Mouse (Mus musculus) cerebellum, adult 2 months (tissue): ENCODE data around the gene Usp1.
"Not testable (repeated sequence)": the region's sequence is repeated elsewhere in the genome, so short reads cannot be mapped to it uniquely, and the experiment has no call there.

ENCODE experiments used
- CTCF ChIP-seq: fragments of 200-500 bp; IDR thresholded peaks from 2 replicates; pipeline ENCODE4 v1.5.1; 2011; ENCODE audit warnings: low read depth, mild to moderate bottlenecking, control low read depth, low read length, moderate library complexity, borderline replicate concordance; ENCODE audit not compliant: insufficient read depth
- POLR2A ChIP-seq: fragments of 200-500 bp; IDR thresholded peaks from 2 replicates; pipeline ENCODE4 v1.6.1; 2011; ENCODE audit warnings: low read length, control low read depth, borderline replicate concordance; ENCODE audit not compliant: insufficient read depth

DNA sequence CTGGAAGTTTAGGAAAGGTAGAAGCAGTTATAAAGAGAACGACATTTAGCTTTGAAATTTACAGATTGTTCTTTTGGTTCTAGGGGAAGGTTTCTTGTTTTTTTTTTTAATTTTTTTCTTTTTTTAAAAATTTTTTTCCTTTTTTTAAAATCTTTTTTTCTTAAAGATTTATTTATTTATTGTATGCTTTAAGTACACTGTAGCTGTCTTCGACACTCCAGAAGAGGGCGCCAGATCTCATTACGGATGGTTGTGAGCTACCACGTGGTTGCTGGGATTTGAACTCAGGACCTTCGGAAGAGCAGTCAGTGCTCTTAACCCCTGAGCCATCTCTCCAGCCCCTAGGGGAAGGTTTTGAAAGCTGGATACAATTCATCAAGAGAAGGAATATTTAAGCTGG lies 14.6 kb downstream of the Usp1 start:
- TF ChIP-seq POLR2A, CTCF: not testable (repeated sequence)
